Mouse (Mus musculus) fibroblast of lung, adult 2 months (primary cell): ENCODE data around the gene Scube3.

Experiments
- DNase-seq: peaks from one replicate; pipeline ENCODE4 v3.0.0-alpha.2; 2011; ENCODE audit warnings: low read depth

Scube3 gene

DNA sequence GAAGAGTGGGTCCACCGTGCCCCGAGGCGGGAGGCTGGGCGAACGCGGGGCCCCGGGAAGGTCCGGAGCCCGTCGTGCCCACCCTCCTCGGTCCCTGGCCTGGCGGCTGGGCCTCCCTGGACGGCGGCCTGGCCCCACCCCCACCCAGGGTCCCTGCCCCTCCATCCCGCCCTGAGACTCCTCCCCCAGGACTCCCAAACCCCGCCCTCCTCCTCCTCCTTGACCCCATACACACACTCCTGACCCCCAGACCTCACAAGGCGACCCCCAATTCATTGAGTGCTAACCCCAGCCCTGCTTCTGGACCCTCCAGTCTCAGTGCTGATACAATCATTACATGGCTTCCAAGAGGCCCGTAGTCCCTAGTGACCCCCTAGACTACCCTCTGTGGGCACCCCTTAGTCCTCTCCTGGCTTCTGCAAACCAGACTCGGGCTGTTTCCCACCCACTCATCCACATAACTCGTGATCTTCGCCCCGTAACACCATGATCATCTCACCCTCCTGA, 35.7 kb downstream of the Scube3 start:
- DNase-seq, result no peak

DNA sequence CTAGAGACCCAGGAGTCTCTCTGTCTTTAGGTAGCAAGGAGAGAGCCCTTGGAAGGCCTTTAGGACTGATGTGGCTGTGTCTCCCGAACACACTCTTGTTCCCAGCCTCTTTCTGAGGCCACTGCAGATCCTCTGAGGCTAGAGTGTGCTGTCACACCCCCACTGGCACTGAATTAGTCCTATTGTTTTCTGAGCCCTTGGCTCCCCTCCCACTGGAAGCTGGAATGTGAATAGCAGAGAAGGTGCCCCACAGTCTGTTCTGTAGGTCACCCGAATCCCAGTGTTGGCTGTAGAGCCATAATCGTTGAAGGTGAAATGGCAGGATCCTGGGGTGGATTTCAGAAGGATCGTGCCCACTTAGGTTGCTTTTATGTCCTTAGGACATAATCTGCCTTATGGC, 38.4 kb downstream of the Scube3 start:
- no peak for DNase-seq

DNA sequence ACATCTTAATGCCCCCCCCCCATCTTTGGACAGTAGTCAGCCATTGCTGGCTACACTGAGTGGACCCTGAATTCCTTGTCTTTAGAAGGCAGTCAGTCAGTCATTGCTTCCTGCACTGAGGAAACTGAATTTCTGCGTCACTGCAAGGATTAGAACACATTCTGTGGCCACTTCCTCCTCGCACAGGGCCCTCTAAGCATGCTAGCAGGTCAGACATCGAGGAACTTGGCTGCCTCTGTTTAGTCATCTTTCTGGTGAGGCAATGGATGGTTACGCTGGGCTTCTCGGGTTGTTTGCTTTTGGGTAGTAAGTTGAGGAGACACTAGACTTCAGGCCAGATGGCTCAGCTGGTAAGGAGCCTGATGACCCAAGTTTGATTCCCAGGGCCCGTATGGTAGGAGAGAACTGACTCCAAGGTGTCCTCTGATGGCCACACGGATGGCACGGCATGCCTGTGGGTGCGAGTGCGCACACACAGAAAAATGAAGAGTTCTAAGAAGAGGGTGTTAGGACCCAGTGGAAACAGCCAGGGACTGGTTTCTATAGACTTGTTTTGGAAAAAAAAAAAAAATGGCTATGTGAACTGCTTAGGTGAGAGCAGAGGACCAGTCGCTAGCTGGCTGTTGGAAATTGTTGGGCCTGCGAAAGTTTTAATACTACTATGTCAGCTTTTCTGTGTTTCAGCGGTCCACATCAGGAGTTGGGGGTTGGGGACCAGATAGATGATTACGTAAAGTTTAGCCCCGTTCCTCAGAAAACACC, 39.0 kb downstream of the Scube3 start:
- no peak for DNase-seq

DNA sequence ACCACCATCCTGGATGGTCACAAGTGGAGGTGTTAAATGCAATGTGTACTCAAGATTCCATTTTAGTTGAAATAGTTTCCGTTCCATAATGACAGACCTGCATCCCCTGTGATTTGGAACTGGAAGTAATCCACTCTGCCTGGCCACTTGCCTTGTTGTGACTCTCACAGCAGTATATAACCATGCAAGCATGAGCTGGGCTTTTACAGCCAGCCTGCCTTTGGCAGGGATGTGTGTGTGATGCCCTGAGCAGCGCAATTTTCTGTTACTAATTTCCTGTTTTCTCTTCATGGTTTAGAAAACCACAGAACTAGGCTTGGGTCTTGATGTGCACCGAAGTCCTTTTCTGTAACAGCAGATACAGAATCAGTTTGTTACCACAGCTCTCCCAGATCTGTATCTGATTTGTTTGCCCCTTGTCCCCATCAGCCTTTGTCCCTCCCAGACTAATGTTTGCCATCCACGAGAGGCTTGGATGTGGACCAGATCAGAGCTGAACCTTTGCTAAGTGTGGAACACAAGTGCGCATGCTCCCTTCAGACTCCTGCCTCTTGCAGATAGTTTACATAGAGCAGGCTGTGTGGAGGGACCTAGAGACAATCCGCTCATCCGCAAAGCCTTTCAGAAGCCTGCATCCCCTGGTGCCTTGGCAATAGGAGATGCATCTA, 43.2 kb downstream of the Scube3 start:
- no peak for DNase-seq

DNA sequence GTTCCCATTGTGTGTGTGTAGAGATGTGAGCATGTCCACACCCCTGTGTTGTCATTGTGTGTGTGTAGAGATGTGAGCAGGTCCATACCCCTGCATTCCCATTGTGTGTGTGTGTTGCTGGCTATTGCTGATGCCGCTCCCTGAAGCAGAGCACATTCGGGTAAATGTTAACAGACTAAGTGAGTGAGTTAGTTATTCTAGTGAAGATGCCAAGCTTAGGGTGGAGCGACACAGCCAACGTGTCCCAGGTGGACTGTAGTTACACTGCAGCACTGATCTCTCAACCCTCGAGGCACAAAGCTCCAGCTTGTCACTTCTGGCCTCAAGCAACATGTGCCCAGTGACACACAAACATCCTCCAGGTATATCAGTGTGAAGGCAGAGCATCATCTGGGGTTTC, 46.4 kb downstream of the Scube3 start:
- DNase-seq, result no peak

DNA sequence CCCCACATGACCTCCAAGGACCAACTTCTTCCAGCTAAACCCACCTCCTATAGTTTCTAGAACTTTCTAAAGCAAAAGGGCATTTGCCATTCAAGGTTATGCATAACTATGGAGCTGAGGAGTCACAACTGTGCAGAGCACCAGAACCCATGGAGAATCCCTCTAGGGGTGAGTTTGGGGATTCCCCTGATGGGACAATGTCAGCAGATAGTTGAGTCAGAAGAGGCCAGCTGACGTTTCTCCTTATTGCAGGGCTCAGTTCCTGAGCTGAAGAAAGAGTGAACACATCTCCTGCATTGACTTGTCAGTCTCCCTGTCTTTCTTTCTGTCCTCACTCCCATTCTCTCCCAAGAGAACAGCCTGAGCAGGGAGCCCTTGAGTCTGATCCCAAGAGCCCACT, 50.8 kb downstream of the Scube3 start:
- DNase-seq, result no peak

DNA sequence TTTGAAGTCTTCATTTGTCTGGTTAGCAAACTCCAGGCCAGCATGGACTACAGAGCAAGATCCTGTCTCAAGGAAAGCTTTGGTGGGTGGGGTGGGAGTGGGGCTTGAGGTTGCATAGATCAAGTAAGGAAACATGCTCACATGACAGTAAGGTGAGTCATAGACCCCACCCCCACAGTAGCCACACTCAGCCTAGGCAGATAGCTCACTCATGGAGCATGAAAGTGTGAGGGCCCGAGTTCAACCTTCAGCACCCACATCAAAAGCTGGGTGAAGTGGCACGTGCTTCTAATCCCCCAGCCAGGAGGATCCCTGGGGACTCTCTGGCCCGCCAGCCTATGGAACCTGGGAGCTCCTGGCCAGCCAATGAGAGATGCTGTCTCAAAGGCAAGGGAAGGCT, 51.6 kb downstream of the Scube3 start:
- DNase-seq, result no peak

DNA sequence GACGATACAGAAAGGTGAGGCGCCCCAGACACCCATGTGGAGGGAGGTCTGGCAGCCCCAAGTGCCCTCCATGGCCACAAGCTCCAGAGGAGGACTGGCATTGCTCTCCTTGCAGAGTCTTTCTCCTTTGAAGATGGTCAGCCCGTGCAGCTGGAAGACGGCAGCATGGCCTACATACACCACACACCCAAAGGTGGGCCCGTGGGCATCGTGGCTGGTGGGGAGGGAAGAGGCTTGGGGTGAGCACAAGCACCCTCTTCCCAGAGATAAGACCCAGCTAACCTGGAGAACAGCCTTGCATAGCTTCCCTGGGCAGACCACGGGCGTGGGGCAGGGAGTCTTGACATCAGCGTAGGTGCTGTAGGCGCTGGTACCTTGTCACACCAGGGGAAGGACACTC, 53.1 kb downstream of the Scube3 start:
- DNase-seq, result no peak

DNA sequence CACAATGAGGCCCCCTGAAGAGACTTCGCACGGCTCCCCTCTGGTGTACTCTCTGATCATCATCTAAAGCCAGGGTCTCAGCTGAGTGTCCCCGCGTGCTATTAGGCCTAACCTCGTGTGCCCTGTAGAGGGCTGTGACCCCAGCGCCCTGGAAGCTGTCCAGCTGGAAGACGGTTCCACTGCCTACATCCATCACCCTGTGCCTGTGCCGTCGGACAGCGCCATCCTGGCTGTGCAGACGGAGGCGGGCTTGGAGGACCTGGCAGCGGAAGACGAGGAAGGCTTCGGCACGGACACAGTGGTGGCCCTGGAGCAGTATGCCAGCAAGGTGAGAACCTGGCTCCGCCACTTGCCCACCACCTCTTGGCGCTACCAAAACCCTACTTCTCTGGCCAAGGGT, 55.7 kb downstream of the Scube3 start:
- DNase-seq, result no peak

DNA sequence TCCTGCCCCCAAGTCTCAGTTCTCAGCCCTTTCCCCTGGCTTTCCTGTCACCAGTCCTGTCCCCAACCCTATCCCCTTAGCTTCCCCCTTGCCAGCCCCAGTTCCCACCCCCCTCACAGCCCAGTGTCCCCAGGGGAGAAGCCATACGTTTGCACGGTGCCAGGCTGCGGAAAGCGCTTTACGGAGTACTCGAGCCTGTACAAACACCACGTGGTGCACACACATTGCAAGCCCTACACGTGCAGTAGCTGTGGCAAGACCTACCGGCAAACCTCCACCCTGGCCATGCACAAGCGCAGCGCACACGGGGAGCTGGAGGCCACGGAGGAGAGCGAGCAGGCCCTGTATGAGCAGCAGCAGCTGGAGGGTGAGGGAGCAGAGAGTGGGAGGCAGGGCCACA, 60.0 kb downstream of the Scube3 start:
- no peak for DNase-seq

DNA sequence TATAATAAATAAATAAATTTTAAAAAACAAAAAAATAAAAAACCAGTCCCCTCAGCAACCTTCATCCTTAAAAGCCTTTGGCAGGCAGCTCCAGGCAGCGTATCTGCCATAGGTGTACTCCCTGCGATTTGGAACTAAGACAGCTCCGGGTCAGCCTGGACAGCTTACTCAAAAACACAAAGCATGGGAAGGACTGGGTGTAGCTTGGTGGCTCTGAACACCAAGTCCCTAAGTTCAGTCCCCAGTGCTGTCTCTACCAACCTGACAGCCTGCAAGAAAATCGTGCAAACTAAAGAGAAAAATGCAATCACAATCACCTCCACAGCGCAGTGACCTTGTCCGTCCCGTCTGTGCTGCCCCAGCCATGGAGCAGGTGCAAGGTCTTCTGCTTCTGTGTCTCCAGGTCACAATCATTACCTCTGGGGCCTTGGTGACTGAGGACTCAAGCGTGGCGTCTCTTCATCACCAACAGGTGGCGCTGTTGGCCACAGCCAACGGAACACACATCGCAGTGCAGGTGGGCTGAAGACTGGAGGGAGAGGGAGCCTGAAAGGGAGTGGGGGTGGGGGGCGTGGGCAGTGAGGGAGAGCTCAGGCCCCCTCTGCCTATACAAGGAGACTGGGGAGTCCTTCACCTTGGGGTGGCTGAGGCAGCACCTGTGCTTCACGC, 62.2 kb downstream of the Scube3 start:
- DNase-seq, result no peak

DNA sequence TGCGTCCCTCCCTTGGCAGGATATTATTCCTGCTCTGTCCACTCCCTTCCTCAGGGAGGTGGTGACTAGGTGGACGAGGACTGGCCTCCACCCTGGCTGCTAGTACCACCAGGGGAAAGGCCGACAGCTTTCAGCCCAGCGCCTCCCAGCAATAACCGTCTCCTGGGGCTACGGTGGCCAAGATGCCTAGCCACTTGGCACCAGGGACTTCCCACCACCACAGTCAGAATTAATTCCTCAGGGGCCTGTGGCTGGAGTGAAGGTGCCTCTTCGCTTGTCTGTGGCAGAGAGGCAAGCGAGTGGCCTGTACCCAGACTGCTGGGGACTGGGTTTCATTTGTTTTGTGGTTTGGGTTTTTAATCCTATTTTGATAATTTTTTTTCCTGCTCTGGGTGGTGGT, 63.5 kb downstream of the Scube3 start:
- no peak for DNase-seq

DNA sequence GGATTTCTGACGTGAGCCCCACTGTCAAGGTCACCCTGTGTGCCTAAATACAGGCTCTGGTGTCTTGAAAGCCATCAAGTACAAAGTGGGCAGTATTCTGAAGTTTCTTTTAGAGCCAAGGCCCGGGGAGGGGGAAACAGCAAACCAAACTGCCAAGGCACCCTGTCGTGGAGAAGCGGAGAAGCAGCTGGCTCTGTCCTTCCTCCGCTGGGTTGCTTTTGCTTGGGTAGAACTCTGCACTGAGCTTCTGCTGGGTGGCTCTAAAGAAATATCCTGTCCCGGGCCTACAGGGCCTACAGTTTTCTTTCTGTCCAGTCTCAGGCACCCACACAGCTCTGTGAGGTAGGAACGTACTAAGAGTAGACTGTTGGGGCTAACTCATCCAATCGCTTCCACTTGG, 65.2 kb downstream of the Scube3 start:
- DNase-seq, result no peak

DNA sequence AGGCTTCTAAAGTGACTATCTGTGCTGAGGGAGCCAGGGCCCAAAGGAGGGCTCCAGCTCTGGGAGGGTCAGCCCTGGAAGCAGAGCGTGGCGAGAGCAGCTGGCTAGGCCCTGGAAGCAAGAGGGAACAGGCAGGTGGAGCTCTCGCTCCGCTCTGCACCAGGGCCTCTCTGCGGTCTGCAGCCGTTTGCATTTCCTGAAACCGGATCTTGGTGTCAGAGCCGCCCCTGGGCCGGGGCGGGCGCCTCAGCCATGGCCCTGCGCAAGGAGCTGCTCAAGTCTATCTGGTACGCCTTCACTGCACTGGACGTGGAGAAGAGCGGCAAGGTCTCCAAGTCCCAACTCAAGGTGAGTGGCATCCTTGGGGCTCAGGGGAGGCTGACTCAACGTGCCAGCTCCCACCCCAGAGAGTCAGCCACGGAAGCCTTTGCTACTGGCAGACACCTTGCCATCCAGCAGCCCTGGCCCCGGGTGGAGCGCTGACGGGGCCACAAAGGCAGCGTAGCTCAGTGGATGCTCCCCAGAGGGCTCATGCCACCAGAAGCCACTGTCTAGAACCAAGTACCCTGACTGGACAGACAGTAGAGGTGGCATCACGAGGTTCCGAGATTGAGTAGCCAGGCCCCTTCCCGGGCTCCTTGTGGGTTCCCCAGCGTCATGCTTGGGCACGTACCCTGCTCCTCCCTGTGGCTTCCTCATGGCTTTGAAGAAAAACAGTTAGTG, 65.8 kb downstream of the Scube3 start, which contains the start of gene Def6:
Gene Def6 (plus strand): TSS at position 188 of the 723 bp plus-strand sequence.
- peak; percentile 77 for DNase-seq

DNA sequence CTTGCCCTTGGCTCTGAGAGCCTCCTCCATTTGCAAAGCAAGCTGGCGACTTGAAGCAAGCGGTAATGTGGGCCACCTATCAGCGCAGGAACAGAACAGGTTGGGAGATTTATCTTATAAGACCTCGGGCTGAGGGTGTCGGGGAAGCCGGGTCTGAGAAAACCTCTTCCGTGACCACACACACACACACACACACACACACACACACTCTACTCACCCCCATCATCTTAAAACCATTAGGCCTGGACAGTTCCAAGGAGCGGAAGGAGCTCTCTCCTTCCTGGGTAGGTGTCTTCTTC, 66.3 kb downstream of the Scube3 start:
- DNase-seq, result no peak

DNA sequence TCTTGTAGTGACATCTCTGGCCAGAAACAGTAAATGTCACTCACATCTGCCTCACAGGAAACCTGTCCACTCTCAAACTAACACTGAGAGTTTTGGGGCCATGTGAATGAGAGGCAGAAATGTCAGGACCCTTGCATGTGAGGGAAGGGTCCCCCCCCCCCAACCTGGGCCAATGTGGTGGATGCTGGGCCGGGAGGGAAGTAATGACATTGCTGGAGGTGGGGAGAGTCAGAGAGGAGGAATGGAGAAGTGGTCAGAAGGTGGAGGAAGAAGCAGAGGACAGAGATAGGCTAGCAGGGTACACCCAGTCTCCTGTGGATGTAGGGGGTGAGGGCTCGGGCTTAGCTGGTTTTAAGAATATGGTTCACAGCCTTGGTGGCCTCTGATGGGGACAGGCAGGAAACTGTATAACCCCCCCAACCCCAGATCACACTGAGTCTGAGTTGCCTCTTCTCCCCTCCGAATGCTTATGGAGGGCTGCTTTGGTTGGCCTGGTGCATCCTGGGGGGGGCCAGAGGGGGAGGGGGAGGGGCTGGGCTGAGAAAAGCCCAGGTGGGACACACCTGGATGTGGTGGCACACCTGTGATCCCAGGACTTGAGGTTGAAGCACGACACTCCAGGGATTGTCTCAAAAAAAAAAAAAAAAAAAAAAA, 67.6 kb downstream of the Scube3 start:
- no peak for DNase-seq

DNA sequence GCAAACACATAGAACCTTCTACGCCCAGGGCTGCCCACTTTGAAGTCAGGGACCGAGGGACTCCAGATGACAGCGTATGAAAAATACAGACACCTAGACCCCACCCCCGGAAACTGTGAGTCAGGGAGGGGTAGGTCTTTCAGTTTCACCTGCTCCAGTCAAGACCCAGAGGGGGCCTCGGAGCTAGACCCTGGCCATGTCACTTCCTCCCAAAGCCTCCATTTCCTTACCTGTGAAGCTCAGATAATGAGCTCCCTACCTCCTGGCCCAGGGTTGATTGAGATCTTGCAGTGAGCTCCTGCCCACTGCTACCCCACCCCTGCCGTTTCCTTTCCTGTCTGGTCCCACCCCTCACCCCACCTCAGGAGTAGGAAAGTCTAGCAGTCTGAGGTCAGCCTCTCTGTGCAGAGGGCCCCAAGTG, 70.0 kb downstream of the Scube3 start:
- no peak for DNase-seq

DNA sequence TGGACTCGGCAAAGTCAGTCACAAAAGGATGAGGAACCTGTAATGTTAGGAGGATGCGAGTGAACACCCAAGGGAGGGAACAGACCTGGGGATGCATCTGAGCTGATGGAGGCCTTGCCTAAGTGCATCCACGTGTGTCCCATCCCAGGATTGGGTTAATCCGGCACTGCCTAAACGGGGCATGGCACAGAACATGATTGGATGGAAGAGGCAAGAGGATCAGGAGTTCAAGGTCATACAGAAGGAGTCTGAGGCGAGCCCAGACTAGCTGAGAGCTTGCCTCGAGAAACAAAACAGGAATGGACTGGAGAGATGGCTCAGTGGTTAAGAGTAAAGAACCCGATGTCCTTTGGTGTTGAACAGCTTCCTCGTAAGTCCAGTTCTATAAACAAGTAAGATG, 70.5 kb downstream of the Scube3 start:
- no peak for DNase-seq

DNA sequence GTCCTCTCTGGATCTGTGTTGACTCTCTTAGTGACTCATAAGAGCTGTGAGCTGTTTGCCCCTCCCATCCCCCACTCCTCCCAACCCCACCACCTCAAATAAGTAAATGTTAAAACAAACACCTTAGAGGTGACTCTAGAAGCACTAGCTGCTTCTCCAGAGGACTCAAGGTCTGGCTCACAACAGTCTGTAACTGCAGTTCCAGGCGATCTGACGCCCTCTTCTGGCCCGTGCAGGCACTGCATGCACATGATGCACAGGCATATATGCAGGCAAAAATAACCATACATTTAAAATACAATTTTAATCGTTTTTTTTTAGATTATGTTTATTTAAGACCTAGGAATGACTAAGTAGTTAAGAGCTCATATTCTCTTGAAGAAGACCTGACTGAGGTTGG, 71.3 kb downstream of the Scube3 start:
- no peak for DNase-seq

DNA sequence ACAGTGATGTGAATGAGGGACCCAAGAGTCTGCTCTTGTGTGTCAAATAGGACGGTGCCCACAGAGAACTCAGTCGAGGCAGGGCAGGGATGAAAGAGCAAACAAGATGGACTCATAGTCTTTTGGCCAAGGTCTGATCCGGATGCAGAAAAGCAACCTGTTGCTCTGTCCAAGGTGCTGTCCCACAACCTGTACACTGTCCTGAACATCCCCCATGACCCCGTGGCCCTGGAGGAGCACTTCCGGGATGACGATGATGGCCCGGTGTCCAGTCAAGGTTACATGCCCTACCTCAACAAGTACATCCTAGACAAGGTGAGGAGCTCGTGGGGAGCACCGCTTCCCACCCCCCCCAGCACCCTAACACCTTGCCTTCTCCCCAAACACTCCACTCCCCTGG, 74.8 kb downstream of the Scube3 start:
- DNase-seq, result no peak

DNA sequence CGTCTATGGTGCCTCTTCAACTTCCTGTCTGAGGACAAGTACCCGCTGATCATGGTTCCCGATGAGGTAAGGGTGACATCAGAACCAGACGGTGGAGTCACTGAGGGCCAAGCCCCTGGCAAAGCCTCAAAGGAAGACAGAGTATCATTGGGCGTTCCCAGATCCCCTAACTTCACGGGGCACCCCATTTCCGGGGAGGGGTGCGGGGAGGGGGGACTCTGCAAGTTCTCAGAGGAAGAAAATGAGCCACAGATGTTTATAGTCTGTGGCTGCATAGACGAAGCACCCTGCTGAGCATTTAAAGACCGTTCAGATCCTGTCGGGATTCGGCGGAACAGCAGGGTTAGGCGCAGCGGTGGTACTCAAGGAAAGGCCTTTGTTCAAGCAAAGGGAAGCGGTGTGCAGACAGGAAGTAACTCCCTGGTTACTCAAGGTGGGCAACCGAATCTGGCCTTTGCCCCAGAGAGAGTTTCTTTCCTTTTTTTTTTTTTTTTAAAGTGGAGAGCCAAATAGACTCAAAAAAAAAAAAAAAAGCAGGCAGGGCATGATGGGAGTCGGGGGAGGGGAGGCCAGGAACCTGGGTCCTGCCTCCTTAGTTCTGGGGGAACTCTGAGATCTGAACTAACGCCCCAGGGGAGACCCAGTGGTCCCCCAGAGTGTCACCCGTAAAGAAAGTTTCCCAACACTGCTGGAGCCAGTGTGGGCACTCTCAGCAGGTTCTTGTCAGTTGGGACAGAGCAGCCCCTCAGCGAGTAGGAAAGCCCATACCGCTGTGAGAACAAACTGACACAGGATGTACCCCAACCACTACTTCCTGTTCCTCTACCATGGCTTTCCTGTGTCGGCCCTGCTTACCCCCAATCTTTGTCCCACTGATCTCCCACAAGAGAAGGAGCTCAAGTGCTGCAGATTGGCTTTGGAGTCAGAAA, 76.0 kb downstream of the Scube3 start:
- DNase-seq, result no peak
